In the genomic region with DNA sequence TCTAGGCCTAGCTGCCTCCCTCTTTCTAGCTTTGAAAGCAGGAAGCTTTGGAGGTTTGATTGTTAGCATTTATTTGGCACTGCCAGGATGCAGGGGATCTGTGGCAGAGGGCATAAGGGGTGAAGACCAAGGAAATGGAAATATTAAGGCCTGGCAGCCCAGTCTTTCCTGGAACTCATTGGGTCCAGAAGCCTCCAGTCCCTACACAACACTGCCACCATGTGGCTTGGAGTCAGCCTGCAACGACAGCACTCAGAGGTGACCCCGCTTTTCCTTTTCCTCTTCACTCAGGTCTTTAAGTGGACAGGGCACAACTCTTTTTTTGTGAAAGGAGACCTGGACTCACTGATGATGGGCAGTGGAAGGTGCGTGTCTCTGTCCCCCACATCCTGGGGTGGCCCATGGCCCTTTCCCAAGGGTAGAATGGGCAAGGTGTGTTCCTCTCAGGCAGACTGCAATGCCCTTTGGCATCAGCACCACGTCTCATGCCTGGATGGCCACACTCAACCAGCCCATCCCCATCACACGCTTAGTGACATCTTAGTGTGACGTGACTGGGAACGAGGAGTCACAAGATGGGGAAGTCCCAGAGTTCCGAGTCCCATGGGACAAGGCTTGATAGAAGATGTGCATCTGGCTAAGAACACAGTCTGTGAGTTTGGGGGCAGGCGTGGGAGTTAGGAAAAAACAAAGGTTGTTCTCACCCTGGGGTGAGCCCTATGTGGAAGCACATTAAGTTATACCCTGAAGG, we compare ENCODE assay signal across 8 mouse cellular contexts. TPM values are rescaled to one million over a fixed set of nuclear protein-coding genes. Genes with fewer than 3 reads are reported as not detected.
A peak's percentile ranks its signal among the peaks of the same experiment; 100 is the strongest.
DNase-seq lines count a peak whose midpoint lies in the region; ATAC-seq and TF ChIP-seq lines count a peak whose summit lies in the region.

No protein-coding gene starts in this region.

- ATAC-seq in hindbrain, postnatal 0 days: peak; percentile 73
- no peak for ATAC-seq in liver, embryonic 11.5 days (replicated peaks; ENCODE audit: low FRiP score)
- ATAC-seq in neural tube, embryonic 11.5 days (ENCODE audit: insufficient read depth, low FRiP score, low TSS enrichment): no peak

- TF ChIP-seq EP300 in MEL (IDR thresholded peaks at IDR 0.05; ENCODE audit: low read depth in 1 of 2, low read length in 2 of 2): no peak

- no peak for TF ChIP-seq POLR2A in MEL (IDR thresholded peaks at IDR 0.05; ENCODE audit: control insufficient read depth in 1 of 2, insufficient read depth in 1 of 2, low read depth in 1 of 2, low read length in 2 of 2, poor library complexity in 1 of 2)
- TF ChIP-seq POLR2A in cerebellum, adult 2 months (IDR thresholded peaks at IDR 0.05; ENCODE audit: borderline replicate concordance, insufficient read depth, low read length): no peak

- no peaks in the 10 kb centered on the region for H3K4me1 ChIP-seq in MEL (ENCODE audit: control insufficient read depth in 1 of 2, insufficient read depth in 2 of 2, low read length in 2 of 2)
- peaks cover 16% of the 10 kb centered on the region for H3K4me1 ChIP-seq in cerebellum, adult 2 months (ENCODE audit: control insufficient read depth, insufficient read depth, low read length)
- peaks cover 6% of the 10 kb centered on the region; the same call in 1 of the 2 replicates for H3K4me1 ChIP-seq in hindbrain, postnatal 0 days (ENCODE audit: insufficient read depth, low read length)
- H3K4me1 ChIP-seq in liver, embryonic 11.5 days (replicated peaks; ENCODE audit: control insufficient read depth, insufficient read depth, low read length): no peaks in the 10 kb centered on the region
- no peaks in the 10 kb centered on the region for H3K4me1 ChIP-seq in neural tube, embryonic 11.5 days (ENCODE audit: control insufficient read depth, insufficient read depth, low read length)

- no peak overlapping the region for H3K27ac ChIP-seq in MEL (ENCODE audit: control insufficient read depth, low read depth, low read length)
- H3K27ac ChIP-seq in cerebellum, adult 2 months (ENCODE audit: insufficient read depth, low read length): no peak overlapping the region
- H3K27ac ChIP-seq in hindbrain, postnatal 0 days: no peak overlapping the region
- no peak overlapping the region for H3K27ac ChIP-seq in liver, embryonic 11.5 days (ENCODE audit: low read depth, low read length)
- no peak overlapping the region for H3K27ac ChIP-seq in neural tube, embryonic 11.5 days (ENCODE audit: low read depth, low read length)

- peak; percentile 86 to 89 (median 87) for TF ChIP-seq CTCF in MEL (IDR thresholded peaks at IDR 0.05 in 2 of 3, conservative IDR thresholded peaks at IDR 0.05 in 1 of 3; ENCODE audit: control insufficient read depth in 1 of 3, insufficient read depth in 1 of 3, low read depth in 2 of 3, low read length in 3 of 3, poor library complexity in 1 of 3, severe bottlenecking in 1 of 3)
- peak; percentile 96 for TF ChIP-seq CTCF in cerebellum, adult 2 months (IDR thresholded peaks at IDR 0.05; ENCODE audit: borderline replicate concordance, insufficient read depth, low read depth, low read length)
- peak; percentile 94 for TF ChIP-seq CTCF in hindbrain, postnatal 0 days (IDR thresholded peaks at IDR 0.05; ENCODE audit: low read depth)

- no peaks in the 10 kb centered on the region for H3K27me3 ChIP-seq in MEL (ENCODE audit: control insufficient read depth in 1 of 2, insufficient read depth in 2 of 2, low read length in 2 of 2)
- H3K27me3 ChIP-seq in cerebellum, adult 2 months (ENCODE audit: control insufficient read depth, insufficient read depth, low read length): no peaks in the 10 kb centered on the region
- no peaks in the 10 kb centered on the region for H3K27me3 ChIP-seq in hindbrain, postnatal 0 days (ENCODE audit: insufficient read depth, low read length)
- H3K27me3 ChIP-seq in liver, embryonic 11.5 days (replicated peaks; ENCODE audit: control insufficient read depth, insufficient read depth, low read length): no peaks in the 10 kb centered on the region; the same call in 1 of the 2 replicates
- H3K27me3 ChIP-seq in neural tube, embryonic 11.5 days (ENCODE audit: control insufficient read depth, insufficient read depth, low read length): no peaks in the 10 kb centered on the region

- H3K36me3 ChIP-seq in MEL (ENCODE audit: control insufficient read depth in 1 of 2, insufficient read depth in 2 of 2, low read length in 2 of 2): peaks cover 0 to 3% of the 10 kb centered on the region in 2 experiments; a peak in 1 of 4 replicates
- H3K36me3 ChIP-seq in hindbrain, postnatal 0 days (ENCODE audit: insufficient read depth, low read length): no peaks in the 10 kb centered on the region
- H3K36me3 ChIP-seq in liver, embryonic 11.5 days (ENCODE audit: control insufficient read depth, insufficient read depth, low read length): peaks cover 2% of the 10 kb centered on the region; the same call in 1 of the 2 replicates
- no peaks in the 10 kb centered on the region; the same call in 1 of the 2 replicates for H3K36me3 ChIP-seq in neural tube, embryonic 11.5 days (ENCODE audit: control insufficient read depth, insufficient read depth, low read length)

- no peak overlapping the region for H3K4me3 ChIP-seq in MEL (ENCODE audit: control insufficient read depth in 1 of 2, insufficient read depth in 1 of 2, low read depth in 2 of 2, low read length in 2 of 2)
- H3K4me3 ChIP-seq in cerebellum, adult 2 months (replicated peaks; ENCODE audit: insufficient read depth, low read depth, low read length): no peak overlapping the region
- H3K4me3 ChIP-seq in hindbrain, postnatal 0 days (ENCODE audit: low read length): no peak overlapping the region
- H3K4me3 ChIP-seq in liver, embryonic 11.5 days (ENCODE audit: low read depth, low read length): no peak overlapping the region
- no peak overlapping the region for H3K4me3 ChIP-seq in neural tube, embryonic 11.5 days (ENCODE audit: low read depth, low read length)

- peak; percentile 86 for TF ChIP-seq RAD21 in MEL (IDR thresholded peaks at IDR 0.05; ENCODE audit: low read depth, low read length)

- H3K79me2 ChIP-seq in MEL (ENCODE audit: control insufficient read depth, insufficient read depth, low read length, poor library complexity): no peaks in the 10 kb centered on the region

- DNase-seq in 416B (ENCODE audit: low read depth) (peak; percentile 68), MEL (ENCODE audit: low read depth, low spot score) (peak; percentile 62)
- DNase-seq in cerebellum, adult 2 months: peak; percentile 80 to 85
- peak; percentile 65 to 69 for DNase-seq in frontal cortex, postnatal 25 days (ENCODE audit: low spot score in 2 of 2)
- peak; percentile 88 for DNase-seq in hindbrain, postnatal 0 days (ENCODE audit: low spot score)
- peak; percentile 48 for DNase-seq in liver, embryonic 11.5 days (ENCODE audit: low spot score)
- peak; percentile 77 for DNase-seq in neural tube, embryonic 11.5 days (ENCODE audit: low spot score)
- DNase-seq in thymus, postnatal 4 days: peak; percentile 77

- 37% methylated on average over 9 of the region's 9 CpGs for WGBS in cerebellum, adult 2 months
- 56% methylated on average over 9 of the region's 9 CpGs for WGBS in hindbrain, postnatal 0 days
- 64% methylated on average over 9 of the region's 9 CpGs for WGBS in liver, embryonic 11.5 days
- WGBS in neural tube, embryonic 11.5 days: 69% methylated on average over 9 of the region's 9 CpGs

- no peaks in the 10 kb centered on the region for H3K9me3 ChIP-seq in MEL (replicated peaks; ENCODE audit: insufficient read depth, low read length)
- H3K9me3 ChIP-seq in hindbrain, postnatal 0 days (ENCODE audit: low read length): no peaks in the 10 kb centered on the region
- H3K9me3 ChIP-seq in liver, embryonic 11.5 days (ENCODE audit: control insufficient read depth, low read length): no peaks in the 10 kb centered on the region
- no peaks in the 10 kb centered on the region for H3K9me3 ChIP-seq in neural tube, embryonic 11.5 days (ENCODE audit: control insufficient read depth, low read length)

- no peak overlapping the region for H3K9ac ChIP-seq in MEL (ENCODE audit: control insufficient read depth, low read depth, low read length, poor library complexity, severe bottlenecking)
- H3K9ac ChIP-seq in hindbrain, postnatal 0 days (replicated peaks; ENCODE audit: low read length): no peak overlapping the region; the same call in 1 of the 2 replicates
- no peak overlapping the region for H3K9ac ChIP-seq in liver, embryonic 11.5 days (ENCODE audit: low read depth, low read length)
- H3K9ac ChIP-seq in neural tube, embryonic 11.5 days (ENCODE audit: low read length): no peak overlapping the region

- no peak overlapping the region for H3K4me2 ChIP-seq in hindbrain, postnatal 0 days (ENCODE audit: low read depth, low read length)
- H3K4me2 ChIP-seq in liver, embryonic 11.5 days: no peak overlapping the region
- no peak overlapping the region for H3K4me2 ChIP-seq in neural tube, embryonic 11.5 days (ENCODE audit: low read depth)

RNA-seq across cellular contexts. Expression of gene Tldc2, which starts 8.3 kb away (rescaled TPM):
- not detected in 2 replicates for total RNA-seq in MEL (2012; rRNA removed)
- not detected for polyA plus RNA-seq in MEL (2012; ENCODE audit: insufficient read depth in 1 of 2, insufficient read length in 2 of 2, low read depth in 1 of 2, low replicate concordance in 2 of 2, missing spikeins in 1 of 2)
- polyA plus RNA-seq in cerebellum, adult 2 months (2012; rRNA removed): 6.0 and 7.1 TPM in 2 replicates
- not detected in 2 replicates for total RNA-seq in hindbrain, postnatal 0 days (2014; rRNA removed)
- 0.43 TPM in 1 of 2 replicates, not detected in the other for polyA plus RNA-seq in hindbrain, postnatal 0 days (2015; fragmentation: Nextera tagmentation; extraction: Ambion mirVana)
- polyA plus RNA-seq in liver, embryonic 11.5 days (2014; fragmentation: Nextera tagmentation; extraction: Ambion mirVana): not detected in 2 replicates
- not detected in 2 replicates for polyA plus RNA-seq in neural tube, embryonic 11.5 days (2014; fragmentation: Nextera tagmentation; extraction: Ambion mirVana)

RNA-seq across cellular contexts. Expression of gene Soga1, which starts 16.1 kb away (rescaled TPM):
- 0.20 and 0.50 TPM in 2 replicates for total RNA-seq in MEL (2012; rRNA removed)
- 1 to 10 TPM in 1 of 2 experiments, not detected in 1; 2.0 TPM for polyA plus RNA-seq in MEL (2012; ENCODE audit: insufficient read depth in 1 of 2, insufficient read length in 2 of 2, low read depth in 1 of 2, low replicate concordance in 2 of 2, missing spikeins in 1 of 2)
- polyA plus RNA-seq in cerebellum, adult 2 months (2012; rRNA removed): 38.3 and 50.1 TPM in 2 replicates
- total RNA-seq in hindbrain, postnatal 0 days (2014; rRNA removed): 120 and 151 TPM in 2 replicates
- 3.5 and 3.6 TPM in 2 replicates for polyA plus RNA-seq in hindbrain, postnatal 0 days (2015; fragmentation: Nextera tagmentation; extraction: Ambion mirVana)
- polyA plus RNA-seq in liver, embryonic 11.5 days (2014; fragmentation: Nextera tagmentation; extraction: Ambion mirVana): 4.0 and 5.3 TPM in 2 replicates
- 6.6 and 7.6 TPM in 2 replicates for polyA plus RNA-seq in neural tube, embryonic 11.5 days (2014; fragmentation: Nextera tagmentation; extraction: Ambion mirVana)

RNA-seq across cellular contexts. Expression of gene Samhd1, which starts 39.9 kb away (rescaled TPM):
- 15.7 and 19.7 TPM in 2 replicates for total RNA-seq in MEL (2012; rRNA removed)
- polyA plus RNA-seq in MEL (2012; ENCODE audit: insufficient read depth in 1 of 2, insufficient read length in 2 of 2, low read depth in 1 of 2, low replicate concordance in 2 of 2, missing spikeins in 1 of 2): 10 to 100 TPM; 50.5 to 76.8 TPM
- 22.4 and 22.6 TPM in 2 replicates for polyA plus RNA-seq in cerebellum, adult 2 months (2012; rRNA removed)
- 11.5 and 12.7 TPM in 2 replicates for total RNA-seq in hindbrain, postnatal 0 days (2014; rRNA removed)
- 10.9 and 11.9 TPM in 2 replicates for polyA plus RNA-seq in hindbrain, postnatal 0 days (2015; fragmentation: Nextera tagmentation; extraction: Ambion mirVana)
- 33.1 and 33.2 TPM in 2 replicates for polyA plus RNA-seq in liver, embryonic 11.5 days (2014; fragmentation: Nextera tagmentation; extraction: Ambion mirVana)
- polyA plus RNA-seq in neural tube, embryonic 11.5 days (2014; fragmentation: Nextera tagmentation; extraction: Ambion mirVana): 18.7 and 22.8 TPM in 2 replicates
